Mouse (Mus musculus): ENCODE data around the gene Nptx1.
A peak's percentile ranks its signal among the peaks of the same experiment; 100 is the strongest.

Gene Nptx1

DNA sequence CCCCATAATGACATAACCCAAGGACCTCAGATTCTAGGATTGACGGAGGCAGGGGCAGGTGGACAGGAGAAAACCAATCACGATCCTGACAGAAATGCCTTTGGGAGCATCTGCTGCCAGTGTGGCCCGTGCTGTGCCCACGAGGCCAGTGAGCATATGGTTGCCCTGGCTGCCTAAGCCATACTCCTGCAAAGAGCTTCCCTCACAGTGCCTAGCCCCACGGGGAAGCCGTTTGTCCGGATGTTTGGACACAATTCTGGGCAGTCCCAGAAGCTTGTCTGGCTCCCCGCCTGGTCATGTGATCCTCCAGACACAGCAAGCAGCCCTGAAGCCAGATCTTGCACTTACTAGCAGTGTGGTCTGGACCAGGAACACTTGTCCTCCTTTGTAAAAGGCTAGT lies 24.8 kb downstream of the Nptx1 start:
- DNase-seq (ENCODE audit: low spot score) = no peak

DNA sequence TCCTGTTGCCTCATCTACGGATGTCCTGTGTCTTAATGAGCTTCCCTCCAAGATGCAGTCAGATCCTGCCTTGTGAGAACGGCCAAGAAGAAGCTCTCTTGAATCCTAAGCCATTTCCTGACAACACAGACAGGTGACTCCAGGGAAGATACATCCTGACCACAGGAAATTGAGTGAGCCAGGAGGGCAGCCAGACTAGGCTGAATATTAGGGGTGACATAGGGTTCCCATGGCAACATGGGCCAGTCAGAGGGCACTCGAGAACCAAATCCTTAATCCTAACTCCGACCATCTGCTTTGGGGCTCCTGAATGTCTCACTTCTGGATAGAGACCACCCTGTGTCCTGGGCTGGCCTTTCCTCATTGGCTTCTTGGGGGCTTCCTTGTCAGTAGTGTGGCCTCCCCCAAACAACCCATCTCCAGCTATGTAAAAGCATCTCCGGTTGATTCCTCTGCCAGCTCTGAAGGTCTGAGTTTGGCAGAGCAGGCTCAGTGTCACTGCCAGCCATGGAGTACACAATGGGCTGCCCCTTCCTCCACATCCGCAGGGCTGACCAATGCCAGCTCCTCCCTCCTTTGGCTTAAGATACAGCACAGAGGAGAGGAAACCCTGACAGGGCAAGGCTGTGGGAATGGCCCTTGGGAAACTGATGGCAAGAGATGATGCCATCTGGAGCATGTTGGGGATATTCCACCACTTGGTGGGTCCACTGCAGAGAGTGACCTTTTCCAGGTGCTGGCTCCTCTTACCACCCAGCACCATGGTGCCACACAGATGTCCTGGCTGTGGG lies 25.4 kb downstream of the Nptx1 start:
- DNase-seq (ENCODE audit: low spot score) = no peak

- DNase-seq (ENCODE audit: low spot score) = no peak
Measured at GRCm38 (mm10) chr11:119520713-119521063, 26.9 kb downstream of the Nptx1 start.

- DNase-seq (ENCODE audit: low spot score) = no peak
Measured at GRCm38 (mm10) chr11:119520005-119520712, 27.4 kb downstream of the Nptx1 start.

DNA sequence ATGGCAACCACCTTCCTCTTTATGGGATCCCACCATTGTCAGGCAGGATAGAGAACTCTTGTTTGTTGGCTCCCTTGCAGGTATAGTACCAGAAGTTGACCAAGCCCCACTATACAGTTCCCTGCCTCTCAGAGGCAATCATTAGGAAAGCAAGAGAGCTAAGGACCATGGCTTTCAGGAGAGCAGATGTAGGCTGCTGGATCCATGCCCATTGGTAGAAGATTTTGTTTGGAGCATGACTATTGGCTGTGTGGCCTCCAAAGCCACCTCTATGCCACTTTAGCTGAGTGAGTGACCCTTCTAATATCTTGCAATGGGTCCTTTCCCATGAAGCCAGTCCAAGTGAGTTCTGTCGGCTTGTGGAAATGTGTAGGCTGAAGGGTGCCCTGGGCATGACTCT lies 28.2 kb downstream of the Nptx1 start:
- DNase-seq (ENCODE audit: low spot score) = no peak

DNA sequence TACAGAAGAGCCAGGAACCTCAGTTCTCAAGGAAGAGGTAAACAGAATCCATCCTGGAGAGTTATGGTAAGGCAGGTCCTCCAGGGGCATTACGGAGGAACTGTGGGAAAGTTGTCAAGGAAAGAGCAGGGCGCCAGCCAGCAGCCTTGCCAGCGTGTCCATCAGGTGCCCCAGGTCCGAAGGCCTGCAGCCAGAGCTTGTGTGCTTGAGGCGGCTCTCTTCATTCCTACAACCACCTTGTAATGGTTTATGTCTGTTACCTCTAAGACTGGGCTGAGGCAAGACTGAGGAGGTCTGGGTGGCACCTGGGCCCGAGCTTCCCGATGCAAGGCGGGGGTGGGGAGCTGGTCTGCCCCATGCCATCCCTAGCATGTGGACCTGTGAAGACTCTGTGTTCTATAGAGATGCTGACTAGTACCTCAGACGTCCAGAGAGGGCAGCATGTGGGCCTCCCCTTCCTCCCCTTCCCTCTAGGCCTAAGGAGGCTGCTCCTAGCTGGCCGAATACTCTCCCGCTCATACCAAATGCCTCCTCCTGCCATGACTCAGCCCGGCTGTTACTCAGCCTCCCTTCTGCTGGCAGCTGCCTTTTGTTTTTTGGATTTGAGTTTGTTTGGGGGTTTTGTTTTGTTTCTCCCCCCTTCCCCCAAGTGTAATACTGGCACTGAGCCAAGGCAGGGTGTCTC lies 30.7 kb downstream of the Nptx1 start:
- peak; percentile 57 for DNase-seq (ENCODE audit: low spot score)

DNA sequence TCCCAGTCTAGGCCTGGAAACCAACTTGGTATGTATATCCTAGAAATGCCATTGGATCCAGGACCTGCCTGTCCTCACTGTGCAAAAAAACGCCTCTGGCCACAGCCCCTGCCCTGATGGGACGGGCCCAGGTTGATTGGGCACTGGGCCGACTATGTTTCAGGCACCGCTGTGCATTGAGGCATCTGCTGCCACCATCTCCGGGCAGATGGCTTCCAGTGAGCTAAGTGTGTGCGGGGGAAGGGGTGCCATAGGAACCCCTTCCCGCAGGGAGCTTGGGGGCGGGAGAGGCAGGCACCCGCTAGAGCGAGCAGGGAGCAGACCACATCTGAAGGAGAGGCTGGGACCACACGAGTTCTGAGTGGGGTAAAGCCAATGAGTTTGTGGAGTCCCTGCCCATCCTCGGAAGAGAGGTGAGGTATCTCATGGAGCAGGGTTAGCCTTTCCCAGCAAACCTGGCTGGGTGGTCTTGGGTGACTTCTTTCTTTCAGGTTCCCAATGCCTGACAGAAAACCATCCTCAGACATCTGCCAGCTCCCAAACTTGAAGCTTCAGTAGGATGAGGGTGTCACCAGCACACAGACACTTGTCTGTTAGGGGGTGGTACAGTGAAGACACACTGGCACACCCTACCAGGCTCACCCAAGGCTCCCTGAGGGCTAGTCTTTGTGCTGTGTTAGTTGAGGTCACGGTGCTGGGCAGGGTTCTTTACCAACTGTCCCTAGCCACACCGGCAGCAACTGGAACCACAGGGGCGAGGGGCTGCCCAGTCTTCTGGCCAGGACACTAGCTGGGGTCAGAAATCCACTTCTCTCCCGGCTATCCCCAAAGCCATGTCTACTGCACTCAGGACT lies 31.5 kb downstream of the Nptx1 start:
- peak; percentile 76 for DNase-seq (ENCODE audit: low spot score)

GRCm38 (mm10) chr11:119514967-119515636 lies 32.5 kb downstream of the Nptx1 start:
- peak; percentile 85 for DNase-seq (ENCODE audit: low spot score)

GRCm38 (mm10) chr11:119514108-119514860 lies 33.3 kb downstream of the Nptx1 start:
- no peak for DNase-seq (ENCODE audit: low spot score)

GRCm38 (mm10) chr11:119513038-119513659 lies 34.4 kb downstream of the Nptx1 start:
- no peak for DNase-seq (ENCODE audit: low spot score)

- DNase-seq (ENCODE audit: low spot score) = no peak
Measured at GRCm38 (mm10) chr11:119509165-119509776, 38.3 kb downstream of the Nptx1 start.

DNA sequence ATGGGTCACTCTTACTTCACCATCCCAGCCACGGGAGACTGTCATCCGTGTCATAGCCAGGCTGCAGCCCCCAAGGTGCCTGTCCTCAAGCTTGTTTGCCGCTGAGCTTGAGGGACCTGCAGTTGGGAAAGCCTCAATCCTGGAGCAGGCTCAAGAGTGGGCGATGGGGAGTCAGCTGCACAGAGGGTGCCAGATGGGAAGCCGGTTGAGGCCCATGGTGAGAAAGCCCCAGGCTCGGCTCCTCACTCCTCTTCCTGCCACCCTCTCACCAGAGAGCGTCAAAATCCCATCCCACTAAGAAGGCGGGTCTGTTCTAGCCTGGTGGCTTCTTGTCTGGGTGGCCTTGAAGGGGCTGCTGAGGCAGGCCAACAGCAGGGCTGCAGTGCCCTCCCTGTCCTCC lies 39.8 kb downstream of the Nptx1 start:
- DNase-seq (ENCODE audit: low spot score) = peak; percentile 78

GRCm38 (mm10) chr11:119506386-119506785 lies 41.2 kb downstream of the Nptx1 start:
- DNase-seq (ENCODE audit: low spot score) = no peak

DNA sequence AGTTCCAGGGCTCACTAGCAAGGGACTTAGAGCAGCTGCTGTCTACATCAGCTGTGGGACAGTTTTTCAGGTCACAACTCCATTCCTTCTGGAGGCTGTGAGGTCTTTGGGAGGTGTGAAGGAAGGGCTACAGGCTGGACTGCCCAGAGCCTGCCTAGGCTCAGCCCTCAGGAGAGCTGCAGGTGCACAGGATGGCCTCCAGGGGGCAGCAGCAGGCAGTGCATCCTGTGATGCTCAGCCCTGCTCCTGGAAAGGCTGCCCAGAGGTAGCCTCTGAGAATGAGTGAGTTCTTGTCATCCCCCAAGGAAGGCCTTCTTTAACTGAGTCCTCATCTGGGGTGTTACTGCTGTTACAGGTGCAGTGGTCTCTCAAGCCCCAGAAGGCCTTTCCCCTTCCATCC lies 43.9 kb downstream of the Nptx1 start:
- DNase-seq (ENCODE audit: low spot score) = peak; percentile 79

- DNase-seq (ENCODE audit: low spot score) = no peak
Measured at GRCm38 (mm10) chr11:119500011-119500410, 47.5 kb downstream of the Nptx1 start.

GRCm38 (mm10) chr11:119499297-119499696 lies 48.3 kb downstream of the Nptx1 start:
- DNase-seq (ENCODE audit: low spot score) = no peak

- DNase-seq (ENCODE audit: low spot score) = no peak
Measured at GRCm38 (mm10) chr11:119497451-119497850, 50.1 kb downstream of the Nptx1 start.

- DNase-seq (ENCODE audit: low spot score) = peak; percentile 76
Measured at GRCm38 (mm10) chr11:119496147-119496546, 51.4 kb downstream of the Nptx1 start.

DNA sequence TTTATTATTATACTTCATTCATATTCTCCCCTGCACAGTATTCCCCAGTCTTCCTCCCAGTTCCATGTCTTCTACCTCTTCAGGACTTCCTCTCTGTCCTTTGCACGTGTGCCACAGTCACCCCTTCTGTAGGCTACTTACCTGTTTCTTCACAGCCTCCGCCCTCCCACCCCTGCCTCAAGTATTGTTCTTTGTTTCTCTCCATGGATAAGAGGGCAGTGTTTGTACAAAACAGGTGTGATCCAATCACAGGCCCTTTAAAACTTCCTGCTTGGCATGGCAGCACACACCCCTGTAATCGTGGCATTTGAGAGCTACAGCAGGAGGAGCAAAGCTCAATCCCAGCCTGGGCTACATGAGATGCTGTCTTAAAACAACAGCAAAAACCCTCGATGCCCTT lies 54.0 kb downstream of the Nptx1 start:
- DNase-seq (ENCODE audit: low spot score) = no peak

DNA sequence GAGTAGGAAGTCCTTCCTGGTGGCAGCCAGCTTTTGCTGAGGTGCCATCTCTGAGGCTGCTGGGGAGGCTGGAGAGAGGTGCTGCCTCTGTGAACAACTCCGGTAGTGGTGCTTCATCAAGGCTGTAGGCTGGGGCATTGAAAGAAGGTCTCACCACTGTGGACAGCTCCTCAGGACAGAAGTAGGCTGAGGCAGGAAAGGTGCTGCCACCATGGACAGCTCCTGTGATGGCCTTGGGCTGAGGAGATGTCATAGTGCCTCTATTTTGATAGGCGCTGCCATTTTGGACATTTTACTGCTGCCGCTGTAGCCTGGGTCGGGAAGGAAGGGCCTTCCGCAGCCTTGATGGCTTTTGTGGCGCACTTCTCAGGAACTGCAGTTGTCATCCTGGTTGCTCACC lies 54.7 kb downstream of the Nptx1 start:
- no peak for DNase-seq (ENCODE audit: low spot score)

Measured in layer of hippocampus, adult 11-12 months (tissue).